Mouse (Mus musculus): ENCODE measurements around the gene Gm42674.

Gene Gm42674

GRCm38 (mm10) chr3:90601486-90602110, at the start of gene Gm42674:
Gene Gm42674 (plus strand): TSS chr3:90601904.
- in situ Hi-C loops (cut with MboI; ENCODE audit: low pct_unique_long_range_greater_than_20kb in 1 of 2, low sequenced_read_pairs in 2 of 2, unreplicated experiment in 1 of 2): no loop called here

DNA sequence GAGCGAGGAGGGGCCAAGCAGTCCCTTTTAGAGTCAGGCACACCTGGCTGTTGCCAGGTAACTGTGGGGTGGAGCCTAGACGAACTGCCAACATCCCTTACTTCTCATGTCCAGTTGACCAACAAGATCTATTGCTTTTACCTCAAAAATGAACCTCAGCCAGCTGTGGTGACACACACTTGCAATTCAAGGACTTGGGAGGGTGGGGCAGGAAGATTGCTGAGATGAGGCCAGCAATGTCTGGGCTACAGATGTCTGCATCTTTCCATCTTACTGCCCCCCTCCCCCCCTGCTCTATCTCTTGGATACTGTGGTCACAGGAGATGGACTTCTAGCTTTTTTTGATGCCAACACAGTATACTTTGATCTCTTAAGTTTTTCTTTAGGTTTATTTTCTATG, 49.5 kb upstream of the Gm42674 start:
- in situ Hi-C loops (cut with MboI; ENCODE audit: low pct_unique_long_range_greater_than_20kb in 1 of 2, low sequenced_read_pairs in 2 of 2, unreplicated experiment in 1 of 2): no loop called here

- in situ Hi-C loops (cut with MboI; ENCODE audit: low pct_unique_long_range_greater_than_20kb in 1 of 2, low sequenced_read_pairs in 2 of 2, unreplicated experiment in 1 of 2): no loop called here
These were observed 45.8 kb upstream of the Gm42674 start for GRCm38 (mm10) chr3:90555954-90556353.

DNA sequence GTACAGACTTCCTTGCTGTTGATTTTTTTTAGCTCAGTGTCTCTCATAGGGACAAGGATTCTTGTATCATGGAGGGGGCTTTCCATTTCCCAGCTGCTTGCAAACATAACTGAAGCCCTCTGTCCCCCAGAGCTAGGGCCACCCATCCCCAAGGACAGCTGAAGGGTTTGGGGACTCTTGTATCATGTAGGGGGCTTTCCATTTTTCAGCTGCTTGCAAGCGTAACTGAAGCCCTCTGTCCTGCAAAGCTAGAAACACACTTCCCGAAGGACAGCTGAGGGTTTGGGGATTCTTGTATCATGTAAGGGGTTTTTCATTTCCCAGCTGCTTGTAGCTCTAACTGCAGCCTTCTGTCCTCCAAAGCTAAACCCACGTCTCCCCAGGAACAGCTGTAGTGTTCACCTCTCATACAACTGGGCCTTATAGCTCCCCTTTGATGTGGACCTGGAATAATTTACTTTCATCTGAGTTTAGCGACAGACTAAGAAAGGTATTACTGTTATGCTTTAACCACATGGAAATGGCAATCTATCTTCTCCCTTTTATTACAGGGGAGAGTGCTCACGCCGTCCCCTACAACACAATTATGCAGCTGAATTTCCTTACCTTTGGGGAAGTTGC, 41.6 kb upstream of the Gm42674 start, which contains the start of gene S100a3:
S100a3 (plus strand) TSS at position 571 of the 621 bp plus-strand sequence.
- in situ Hi-C loops (cut with MboI; ENCODE audit: low pct_unique_long_range_greater_than_20kb in 1 of 2, low sequenced_read_pairs in 2 of 2, unreplicated experiment in 1 of 2): no loop called here

- in situ Hi-C loops (cut with MboI; ENCODE audit: low pct_unique_long_range_greater_than_20kb in 1 of 2, low sequenced_read_pairs in 2 of 2, unreplicated experiment in 1 of 2): no loop called here
These were observed 27.0 kb upstream of the Gm42674 start for GRCm38 (mm10) chr3:90574691-90575090.

DNA sequence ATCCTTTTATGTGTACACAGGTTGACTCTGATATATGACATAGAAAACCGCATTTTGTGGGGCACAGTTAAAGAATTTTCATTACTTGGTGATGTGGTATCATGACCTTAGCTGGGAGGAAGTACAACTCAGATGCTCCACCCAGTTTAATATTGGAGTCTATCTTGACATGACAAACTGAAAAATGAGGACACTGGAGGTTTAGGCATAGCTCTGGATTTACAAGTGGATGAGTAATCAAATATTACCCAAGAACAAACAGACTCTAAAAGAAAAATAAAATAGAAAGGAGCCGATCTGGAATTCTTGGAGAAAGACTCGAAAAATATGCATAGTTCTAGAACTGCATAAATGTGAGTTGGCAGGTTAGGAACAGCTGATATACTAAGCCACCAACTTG, 26.4 kb upstream of the Gm42674 start:
- in situ Hi-C loops (cut with MboI; ENCODE audit: low pct_unique_long_range_greater_than_20kb in 1 of 2, low sequenced_read_pairs in 2 of 2, unreplicated experiment in 1 of 2): no loop called here

GRCm38 (mm10) chr3:90576351-90577001, 25.2 kb upstream of the Gm42674 start:
- in situ Hi-C loops (cut with MboI; ENCODE audit: low pct_unique_long_range_greater_than_20kb in 1 of 2, low sequenced_read_pairs in 2 of 2, unreplicated experiment in 1 of 2): no loop called here

- in situ Hi-C loops (cut with MboI; ENCODE audit: low pct_unique_long_range_greater_than_20kb in 1 of 2, low sequenced_read_pairs in 2 of 2, unreplicated experiment in 1 of 2): no loop called here
These were observed 22.3 kb upstream of the Gm42674 start for GRCm38 (mm10) chr3:90579433-90579832.

DNA sequence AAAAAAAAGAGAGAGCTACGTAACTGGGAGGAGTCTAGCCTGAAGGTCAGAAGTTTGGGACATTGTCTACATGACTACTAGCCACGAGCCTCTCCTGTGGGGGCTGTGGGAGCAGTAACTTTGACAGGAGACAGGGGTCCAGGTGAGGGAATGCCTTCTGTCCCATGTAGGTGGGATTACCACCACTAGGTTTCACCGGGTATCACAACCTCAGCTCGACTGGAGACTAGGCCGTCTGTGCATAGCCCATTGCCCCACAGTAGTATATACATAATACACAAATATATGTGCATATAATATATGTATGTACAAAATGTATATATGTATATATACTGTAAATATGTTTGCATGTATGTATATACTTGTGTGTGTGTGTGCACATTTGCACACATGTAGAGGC, 20.6 kb upstream of the Gm42674 start:
- in situ Hi-C loops (cut with MboI; ENCODE audit: low pct_unique_long_range_greater_than_20kb in 1 of 2, low sequenced_read_pairs in 2 of 2, unreplicated experiment in 1 of 2): loop anchor here in 1 of 2 experiments (5.0 to 10.0 kb wide), 2 partner anchors 36 to 74 kb away; partner anchors contain the start of gene S100a7a

DNA sequence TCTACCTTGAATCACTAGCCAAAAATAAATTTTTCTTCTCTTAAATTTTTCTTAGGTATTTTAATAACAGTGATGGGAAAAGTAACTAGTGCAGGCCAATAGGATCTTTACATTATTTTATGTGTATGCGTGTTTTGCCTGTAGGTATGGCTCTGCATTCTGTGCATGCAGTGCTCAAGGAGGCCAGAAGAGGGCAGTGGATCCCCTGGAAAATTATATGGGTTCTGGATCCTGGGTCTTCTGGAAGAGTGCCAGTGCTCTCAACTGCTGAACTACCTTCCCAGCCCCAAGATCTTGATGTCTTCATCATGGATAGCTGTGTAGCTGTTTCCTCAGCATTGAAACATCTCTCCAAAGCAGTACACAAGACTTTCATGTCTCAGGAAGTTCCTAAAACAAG, 19.5 kb upstream of the Gm42674 start:
- in situ Hi-C loops (cut with MboI; ENCODE audit: low pct_unique_long_range_greater_than_20kb in 1 of 2, low sequenced_read_pairs in 2 of 2, unreplicated experiment in 1 of 2): loop anchor here in 1 of 2 experiments (5.0 to 10.0 kb wide), 2 partner anchors 35 to 73 kb away; partner anchors contain the start of gene S100a7a

- in situ Hi-C loops (cut with MboI; ENCODE audit: low pct_unique_long_range_greater_than_20kb in 1 of 2, low sequenced_read_pairs in 2 of 2, unreplicated experiment in 1 of 2): loop anchor here in 1 of 2 experiments (5.0 to 10.0 kb wide), 2 partner anchors 35 to 72 kb away; partner anchors contain the start of gene S100a7a
These were observed 19.1 kb upstream of the Gm42674 start for GRCm38 (mm10) chr3:90582556-90582955.

DNA sequence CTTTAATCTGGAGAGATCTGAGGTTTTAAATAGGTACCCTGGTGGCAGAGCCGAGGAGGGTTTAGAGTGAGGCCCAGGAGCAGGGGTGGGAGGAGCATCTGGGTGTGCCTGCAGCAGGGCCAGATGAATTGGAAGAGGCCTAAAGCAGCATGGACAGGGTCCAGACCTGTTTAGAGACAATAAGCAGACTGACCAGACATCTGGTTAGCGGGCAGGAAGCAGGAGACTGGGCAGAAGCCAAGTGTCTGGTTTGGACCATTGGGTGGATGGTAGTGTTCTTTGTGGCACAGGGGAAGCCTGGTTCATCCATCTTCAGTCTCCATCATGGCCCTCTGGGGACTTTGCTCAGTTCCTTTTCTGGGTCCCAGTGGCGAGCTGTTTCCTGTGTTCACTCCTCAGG, 17.8 kb upstream of the Gm42674 start:
- in situ Hi-C loops (cut with MboI; ENCODE audit: low pct_unique_long_range_greater_than_20kb in 1 of 2, low sequenced_read_pairs in 2 of 2, unreplicated experiment in 1 of 2): loop anchor here in 1 of 2 experiments (5.0 to 10.0 kb wide), 2 partner anchors 33 to 71 kb away; partner anchors contain the start of gene S100a7a

DNA sequence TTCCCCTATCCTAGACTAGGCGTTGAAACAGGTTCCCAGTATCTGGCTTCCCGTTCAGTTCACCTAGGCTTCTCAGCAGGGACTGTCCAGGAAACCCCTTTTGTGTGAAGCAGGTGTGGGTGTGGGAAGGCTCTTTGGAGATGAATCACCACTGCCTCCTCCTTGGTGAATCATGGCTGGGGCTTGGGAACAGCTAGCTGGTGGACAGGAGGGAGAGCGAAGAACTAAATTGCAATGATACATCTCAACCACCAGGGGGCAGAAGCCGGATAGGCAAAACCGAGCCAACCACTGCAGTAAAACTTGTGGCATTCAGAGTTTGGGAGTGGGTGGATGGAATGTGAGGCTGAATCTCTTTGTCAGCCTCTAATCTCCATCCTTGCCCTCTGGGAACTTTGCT, 16.1 kb upstream of the Gm42674 start:
- in situ Hi-C loops (cut with MboI; ENCODE audit: low pct_unique_long_range_greater_than_20kb in 1 of 2, low sequenced_read_pairs in 2 of 2, unreplicated experiment in 1 of 2): loop anchor here in 1 of 2 experiments (10.0 kb wide), 1 partner anchor 69 kb away; the partner anchor contains the start of gene S100a7a

- in situ Hi-C loops (cut with MboI; ENCODE audit: low pct_unique_long_range_greater_than_20kb in 1 of 2, low sequenced_read_pairs in 2 of 2, unreplicated experiment in 1 of 2): loop anchor here in 1 of 2 experiments (10.0 kb wide), 1 partner anchor 69 kb away; the partner anchor contains the start of gene S100a7a
These were observed 15.6 kb upstream of the Gm42674 start for GRCm38 (mm10) chr3:90586016-90586643.

DNA sequence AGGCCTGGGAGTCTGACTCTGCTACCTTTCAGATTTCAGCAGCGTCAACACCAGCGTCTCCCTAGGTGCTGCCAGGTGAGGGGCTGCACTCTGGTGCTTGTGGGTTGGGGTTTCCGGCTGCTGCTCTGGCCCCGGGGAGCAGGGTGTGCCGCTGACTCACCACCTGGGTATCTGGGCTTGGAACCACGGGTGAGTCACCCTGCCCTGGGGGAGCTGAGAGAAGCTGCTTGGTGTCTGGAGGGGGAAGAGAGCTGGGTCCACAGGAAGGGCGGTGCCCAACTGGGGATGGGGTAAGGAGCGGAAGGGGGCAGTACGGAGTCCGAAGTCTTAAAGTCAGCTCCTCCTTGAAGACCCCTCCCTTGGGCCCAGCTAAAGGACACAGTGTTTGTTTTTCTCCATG, 14.8 kb upstream of the Gm42674 start:
- in situ Hi-C loops (cut with MboI; ENCODE audit: low pct_unique_long_range_greater_than_20kb in 1 of 2, low sequenced_read_pairs in 2 of 2, unreplicated experiment in 1 of 2): loop anchor here in 1 of 2 experiments (10.0 kb wide), 1 partner anchor 68 kb away; the partner anchor contains the start of gene S100a7a

DNA sequence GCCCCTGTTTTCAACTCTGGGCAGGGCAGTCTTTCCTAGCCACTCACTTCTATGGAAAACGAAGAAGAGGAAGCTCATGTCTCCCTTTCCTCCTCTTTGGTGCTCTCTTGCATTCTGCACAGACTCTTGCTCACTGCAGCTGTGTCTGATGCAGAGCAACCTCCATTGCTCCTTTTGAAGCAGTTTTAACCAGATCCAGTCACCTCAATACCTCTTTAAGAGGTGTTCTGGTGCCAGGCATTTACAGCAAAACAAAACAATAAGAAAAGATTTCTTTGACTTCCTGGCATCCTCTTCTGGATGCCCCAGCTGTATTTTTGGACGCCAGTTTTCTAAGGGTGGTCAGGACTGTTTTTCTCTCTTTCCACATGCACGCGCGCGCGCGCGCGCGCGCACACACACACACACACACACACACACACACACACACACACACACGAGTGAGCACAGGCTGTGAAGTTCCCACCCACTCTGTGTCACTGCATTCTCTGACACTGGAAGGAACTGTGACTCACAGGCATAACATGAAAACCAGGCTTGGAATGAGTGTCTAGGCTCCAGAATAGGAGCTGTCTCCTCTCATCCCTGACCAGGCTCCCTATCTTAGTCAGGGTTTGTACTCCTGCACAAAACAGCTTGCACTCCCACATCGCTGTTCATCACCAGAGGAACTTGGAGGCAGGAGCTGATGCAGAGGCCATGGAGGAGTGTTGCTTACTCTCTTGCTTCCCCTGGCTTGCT, 14.2 kb upstream of the Gm42674 start:
- in situ Hi-C loops (cut with MboI; ENCODE audit: low pct_unique_long_range_greater_than_20kb in 1 of 2, low sequenced_read_pairs in 2 of 2, unreplicated experiment in 1 of 2): loop anchor here in 1 of 2 experiments (10.0 kb wide), 1 partner anchor 67 kb away; the partner anchor contains the start of gene S100a7a

DNA sequence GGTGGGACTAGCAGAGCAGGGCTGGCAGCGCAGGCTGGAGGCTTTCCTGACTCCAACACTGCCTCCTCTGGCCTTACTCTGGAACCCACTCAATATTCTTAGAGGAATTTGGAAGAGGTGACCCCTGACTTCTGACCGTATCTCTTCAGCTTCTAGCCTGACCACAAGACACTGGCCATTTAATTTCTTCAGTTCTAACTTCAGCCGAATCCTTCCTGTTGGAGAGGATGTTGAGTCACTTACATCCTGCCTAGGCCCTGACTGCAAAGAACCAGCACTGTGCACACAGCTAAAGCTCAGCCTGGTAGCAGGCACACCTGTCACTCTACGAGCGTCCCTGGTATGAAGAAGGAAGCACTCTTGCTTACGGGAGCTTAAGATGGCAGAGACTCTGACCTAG, 12.3 kb upstream of the Gm42674 start:
- in situ Hi-C loops (cut with MboI; ENCODE audit: low pct_unique_long_range_greater_than_20kb in 1 of 2, low sequenced_read_pairs in 2 of 2, unreplicated experiment in 1 of 2): loop anchor here in 1 of 2 experiments (10.0 kb wide), 1 partner anchor 65 kb away; the partner anchor contains the start of gene S100a7a

DNA sequence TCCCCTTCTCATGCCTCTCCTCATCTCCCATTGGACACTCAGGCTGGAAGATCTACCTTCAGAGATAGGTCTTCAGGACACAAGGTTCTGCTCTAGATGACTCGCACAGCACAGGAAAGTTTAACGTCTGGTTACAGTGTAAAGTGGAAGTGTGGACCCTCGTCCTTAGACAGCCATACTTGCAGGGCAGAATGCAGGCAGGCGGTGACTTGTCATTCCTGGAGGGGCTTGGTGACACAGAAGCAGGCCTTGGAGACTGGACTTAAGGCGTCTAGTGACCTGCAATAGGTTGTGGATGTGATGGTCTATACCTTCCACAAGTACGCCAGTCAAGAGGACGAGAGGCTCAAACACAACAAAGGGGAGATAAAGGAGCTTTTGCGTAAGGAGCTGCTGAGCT, 11.8 kb upstream of the Gm42674 start, which contains the start of gene S100a2:
S100a2 (plus strand) TSS at position 301 of the 400 bp plus-strand sequence.
- in situ Hi-C loops (cut with MboI; ENCODE audit: low pct_unique_long_range_greater_than_20kb in 1 of 2, low sequenced_read_pairs in 2 of 2, unreplicated experiment in 1 of 2): loop anchor here in 1 of 2 experiments (10.0 kb wide), 1 partner anchor 65 kb away; the partner anchor contains the start of gene S100a7a
